Mouse (Mus musculus): ENCODE results near the gene Cdk11b. TPM values are rescaled to one million over a fixed set of nuclear protein-coding genes. Genes with fewer than 3 reads are reported as not detected.

Gene Cdk11b
- polyA plus RNA-seq, 1 experiment from 2014 or later, result 39.9 TPM

- Histone ChIP-seq H3K9ac (ENCODE audit: low read length) (peak overlapping the region; percentile 77), H3K27ac (ENCODE audit: low read depth, low read length) (peak overlapping the region; percentile 77), H3K36me3 (ENCODE audit: control insufficient read depth, insufficient read depth, low read length) (no peaks in the 10 kb centered on the region), H3K4me2 (ENCODE audit: low read length) (peak overlapping the region; percentile 80), H3K27me3 (replicated peaks; ENCODE audit: control insufficient read depth, insufficient read depth, low read length) (peaks cover 9% of the 10 kb centered on the region), H3K9me3 (replicated peaks; ENCODE audit: control insufficient read depth, low read length) (no peaks in the 10 kb centered on the region), H3K4me1 (ENCODE audit: control insufficient read depth, insufficient read depth, low read length) (peaks cover 12% of the 10 kb centered on the region), H3K4me3 (ENCODE audit: low read depth, low read length) (peak overlapping the region; percentile 61)
- ATAC-seq, result peak; percentile 87
- peak; percentile 84 for DNase-seq (ENCODE audit: low spot score)
- WGBS, result under 1% methylated on average over 90 of the region's 92 CpGs
Observed at GRCm38 (mm10) chr4:155694482-155695401, 70.1 kb downstream of the Cdk11b start.

GRCm38 (mm10) chr4:155695531-155696062, 70.9 kb downstream of the Cdk11b start:
- 82% methylated on average over 4 of the region's 4 CpGs for WGBS
- Histone ChIP-seq H3K27me3 (replicated peaks; ENCODE audit: control insufficient read depth, insufficient read depth, low read length) (peaks cover 9% of the 10 kb centered on the region), H3K4me3 (ENCODE audit: low read depth, low read length) (peak overlapping the region; percentile 61), H3K4me1 (ENCODE audit: control insufficient read depth, insufficient read depth, low read length) (peaks cover 12% of the 10 kb centered on the region), H3K27ac (ENCODE audit: low read depth, low read length) (no peak overlapping the region), H3K9ac (ENCODE audit: low read length) (peak overlapping the region; percentile 77; the same call in 1 of the 2 replicates), H3K36me3 (ENCODE audit: control insufficient read depth, insufficient read depth, low read length) (no peaks in the 10 kb centered on the region), H3K4me2 (ENCODE audit: low read length) (peak overlapping the region; percentile 80), H3K9me3 (replicated peaks; ENCODE audit: control insufficient read depth, low read length) (no peaks in the 10 kb centered on the region)
- no peak for ATAC-seq
- DNase-seq (ENCODE audit: low spot score), result no peak

- Histone ChIP-seq H3K4me1 (ENCODE audit: control insufficient read depth, insufficient read depth, low read length) (peaks cover 12% of the 10 kb centered on the region), H3K4me2 (ENCODE audit: low read length) (peak overlapping the region; percentile 80; the same call in 1 of the 2 replicates), H3K27ac (ENCODE audit: low read depth, low read length) (no peak overlapping the region), H3K9me3 (replicated peaks; ENCODE audit: control insufficient read depth, low read length) (no peaks in the 10 kb centered on the region), H3K9ac (ENCODE audit: low read length) (no peak overlapping the region; the same call in 1 of the 2 replicates), H3K4me3 (ENCODE audit: low read depth, low read length) (no peak overlapping the region), H3K27me3 (replicated peaks; ENCODE audit: control insufficient read depth, insufficient read depth, low read length) (peaks cover 9% of the 10 kb centered on the region), H3K36me3 (ENCODE audit: control insufficient read depth, insufficient read depth, low read length) (no peaks in the 10 kb centered on the region)
- DNase-seq (ENCODE audit: low spot score) (no peak), ATAC-seq (no peak)
- 79% methylated on average over 16 of the region's 16 CpGs for WGBS
Observed at GRCm38 (mm10) chr4:155696261-155697255, 71.9 kb downstream of the Cdk11b start.

Other genes starting within 250 kb of the Cdk11b start
- 1.2 and 1.7 TPM in 2 replicates for gene Gabrd, start 226.7 kb upstream of the Cdk11b start, polyA plus RNA-seq (2014; fragmentation: Nextera tagmentation; extraction: Ambion mirVana)
- 3.9 and 4.5 TPM in 2 replicates for gene Cfap74, start 215.7 kb upstream of the Cdk11b start, polyA plus RNA-seq (2014; fragmentation: Nextera tagmentation; extraction: Ambion mirVana)
- 0.40 TPM in 1 of 2 replicates, not detected in the other for gene Tmem52, start 155.7 kb upstream of the Cdk11b start, polyA plus RNA-seq (2014; fragmentation: Nextera tagmentation; extraction: Ambion mirVana)
- 1,105 and 1,139 TPM in 2 replicates for gene Gnb1, start 133.5 kb upstream of the Cdk11b start, polyA plus RNA-seq (2014; fragmentation: Nextera tagmentation; extraction: Ambion mirVana)
- 106 and 120 TPM in 2 replicates for gene Nadk, start 62.5 kb upstream of the Cdk11b start, polyA plus RNA-seq (2014; fragmentation: Nextera tagmentation; extraction: Ambion mirVana)
- 10.9 and 12.1 TPM in 2 replicates for gene Slc35e2, start 23.4 kb upstream of the Cdk11b start, polyA plus RNA-seq (2014; fragmentation: Nextera tagmentation; extraction: Ambion mirVana)
- not detected in 2 replicates for gene Gm10563, start 20.6 kb downstream of the Cdk11b start, polyA plus RNA-seq (2014; fragmentation: Nextera tagmentation; extraction: Ambion mirVana)
- gene Mmp23, start 28.5 kb downstream of the Cdk11b start, polyA plus RNA-seq (2014; fragmentation: Nextera tagmentation; extraction: Ambion mirVana), result 0.97 and 2.1 TPM in 2 replicates
- 25.2 and 34.5 TPM in 2 replicates for gene Mib2, start 44.3 kb downstream of the Cdk11b start, polyA plus RNA-seq (2014; fragmentation: Nextera tagmentation; extraction: Ambion mirVana)
- gene Fndc10, start 69.5 kb downstream of the Cdk11b start, polyA plus RNA-seq (2014; fragmentation: Nextera tagmentation; extraction: Ambion mirVana), result 3.2 and 3.8 TPM in 2 replicates
- 153 and 179 TPM in 2 replicates for gene Ssu72, start 79.9 kb downstream of the Cdk11b start, polyA plus RNA-seq (2014; fragmentation: Nextera tagmentation; extraction: Ambion mirVana)
- gene Tmem240, start 109.9 kb downstream of the Cdk11b start, polyA plus RNA-seq (2014; fragmentation: Nextera tagmentation; extraction: Ambion mirVana), result 3.4 and 3.5 TPM in 2 replicates
- 62.0 and 70.0 TPM in 2 replicates for gene Atad3a, start 136.2 kb downstream of the Cdk11b start, polyA plus RNA-seq (2014; fragmentation: Nextera tagmentation; extraction: Ambion mirVana)
- gene Vwa1, start 149.8 kb downstream of the Cdk11b start, polyA plus RNA-seq (2014; fragmentation: Nextera tagmentation; extraction: Ambion mirVana), result 21.8 and 24.6 TPM in 2 replicates
- 0.12 and 0.25 TPM in 2 replicates for gene Tmem88b, start 161.0 kb downstream of the Cdk11b start, polyA plus RNA-seq (2014; fragmentation: Nextera tagmentation; extraction: Ambion mirVana)
- not detected in 2 replicates for gene Ankrd65, start 165.6 kb downstream of the Cdk11b start, polyA plus RNA-seq (2014; fragmentation: Nextera tagmentation; extraction: Ambion mirVana)
- 274 and 313 TPM in 2 replicates for gene Mrpl20, start 178.0 kb downstream of the Cdk11b start, polyA plus RNA-seq (2014; fragmentation: Nextera tagmentation; extraction: Ambion mirVana)
- gene Ccnl2, start 187.6 kb downstream of the Cdk11b start, polyA plus RNA-seq (2014; fragmentation: Nextera tagmentation; extraction: Ambion mirVana), result 119 and 144 TPM in 2 replicates
- 120 and 135 TPM in 2 replicates for gene Aurkaip1, start 206.4 kb downstream of the Cdk11b start, polyA plus RNA-seq (2014; fragmentation: Nextera tagmentation; extraction: Ambion mirVana)
- 15.6 and 22.1 TPM in 2 replicates for gene Mxra8, start 214.8 kb downstream of the Cdk11b start, polyA plus RNA-seq (2014; fragmentation: Nextera tagmentation; extraction: Ambion mirVana)
- 10.8 and 12.4 TPM in 2 replicates for gene Dvl1, start 222.5 kb downstream of the Cdk11b start, polyA plus RNA-seq (2014; fragmentation: Nextera tagmentation; extraction: Ambion mirVana)
- 0.46 and 0.61 TPM in 2 replicates for gene Tas1r3, start 238.5 kb downstream of the Cdk11b start, polyA plus RNA-seq (2014; fragmentation: Nextera tagmentation; extraction: Ambion mirVana)
- 28.3 and 29.5 TPM in 2 replicates for gene Cptp, start 244.6 kb downstream of the Cdk11b start, polyA plus RNA-seq (2014; fragmentation: Nextera tagmentation; extraction: Ambion mirVana)
- 94.6 and 102 TPM in 2 replicates for gene Ints11, start 244.7 kb downstream of the Cdk11b start, polyA plus RNA-seq (2014; fragmentation: Nextera tagmentation; extraction: Ambion mirVana)

Measured in forebrain, embryonic 14.5 days (tissue).